Comparison of ENCODE assay signal across 9 mouse cellular contexts in genomic region chr10:69964611-69965010, GRCm38 (mm10).
DNase-seq lines count a peak whose midpoint lies in the region; TF ChIP-seq lines count a peak whose summit lies in the region.
"Had no signal": no experiment of that assay in that cellular context is flagged by ENCODE, and none has a peak within 500 bp of the region (broad histone marks: within the 10 kb centered on the region; RNA-seq: fewer than 3 reads in every experiment).

No protein-coding gene starts in this region.

- peak; percentile 46 to 76 for DNase-seq in heart, postnatal 10 days
- DNase-seq in heart, postnatal 25 days (ENCODE audit: low spot score): no peak
- no peak for DNase-seq in testis, postnatal 14 days (ENCODE audit: low spot score)
- DNase-seq in c-Kit-positive CD71-negative TER-119-negative erythroid progenitor cells, embryonic 14.5 days (ENCODE audit: low read depth): peak; percentile 46
- peak; percentile 35 to 71 for DNase-seq in kidney, postnatal 36 days
- peak; percentile 13 for DNase-seq in retina, adult 2 months (ENCODE audit: low read depth, low spot score)
- no peak for DNase-seq in thymus, adult 18-20 months

- peak; percentile 21; the same call in 1 of the 2 replicates for TF ChIP-seq CTCF in testis, adult 2 months (IDR thresholded peaks at IDR 0.05; ENCODE audit: control insufficient read depth, insufficient read depth, insufficient replicate concordance, low read depth, low read length)

- H3K36me3 ChIP-seq in testis, adult 2 months (ENCODE audit: control insufficient read depth, insufficient read depth, low read length): no peaks in the 10 kb centered on the region

- TF ChIP-seq POLR2A in testis, adult 2 months (IDR thresholded peaks at IDR 0.05; ENCODE audit: control insufficient read depth, low read depth, low read length): no peak

- no peaks in the 10 kb centered on the region for H3K4me1 ChIP-seq in testis, adult 2 months (ENCODE audit: control insufficient read depth, insufficient read depth, low read length)

- no peak overlapping the region for H3K4me3 ChIP-seq in testis, adult 2 months (ENCODE audit: control insufficient read depth, low read depth, low read length)
- H3K4me3 ChIP-seq: embryonic facial prominence, embryonic 13.5 days had no signal

- intact Hi-C loops in heart, postnatal 10 days (cut with DNase I): loop anchor here (1.0 to 10.0 kb wide), 5 partner anchors 52 to 512 kb away; no protein-coding TSS in a partner anchor
- intact Hi-C loops in heart, postnatal 25 days (cut with DNase I): loop anchor here (1.0 to 5.0 kb wide), 3 partner anchors 94 to 333 kb away; no protein-coding TSS in a partner anchor

- no peaks in the 10 kb centered on the region for H3K27me3 ChIP-seq in testis, adult 2 months (ENCODE audit: control insufficient read depth, insufficient read depth, low read length)
- H3K27me3 ChIP-seq: embryonic facial prominence, embryonic 13.5 days had no signal

- H3K27ac ChIP-seq in testis, adult 2 months (ENCODE audit: control insufficient read depth, insufficient read depth, low read depth, low read length): no peak overlapping the region
- H3K27ac ChIP-seq: embryonic facial prominence, embryonic 13.5 days had no signal

Comparison
In these comparisons a context has a peak if more than half of its experiments do, and no peak if none do; other contexts are left out.
1. DNase-seq: peak in heart, postnatal 10 days (2 of 2), c-Kit-positive CD71-negative TER-119-negative erythroid progenitor cells, embryonic 14.5 days (single experiment), kidney, postnatal 36 days (2 of 2) and retina, adult 2 months (single experiment); none in heart, postnatal 25 days (single experiment), testis, postnatal 14 days (single experiment) and thymus, adult 18-20 months (0 of 2).